Mouse (Mus musculus) olfactory bulb, adult 2 months (tissue): ENCODE results near the gene Tmem212.

Experiments used
- CTCF ChIP-seq: fragments of 200-500 bp; IDR thresholded peaks from 2 replicates; pipeline ENCODE4 v1.5.1; 2012; ENCODE audit warnings: low read depth, mild to moderate bottlenecking, low read length, moderate library complexity; ENCODE audit not compliant: insufficient read depth
- POLR2A ChIP-seq: fragments of 200-500 bp; IDR thresholded peaks from 2 replicates; pipeline ENCODE4 v1.6.1; 2012; ENCODE audit warnings: mild to moderate bottlenecking, low read depth, low read length, moderate library complexity; ENCODE audit not compliant: insufficient read depth

- TF ChIP-seq CTCF (no peak), POLR2A (no peak)
These were observed at the start of gene Tmem212 for GRCm38 (mm10) chr3:27896318-27896892.
